Mouse (Mus musculus) left cerebral cortex, postnatal 25 days (tissue): ENCODE measurements around the gene Arl15. TPM values are rescaled to one million over a fixed set of nuclear protein-coding genes. Genes with fewer than 3 reads are reported as not detected.
A peak's percentile ranks its signal among the peaks of the same experiment; 100 is the strongest.

ENCODE experiments used
- DNase-seq, 2 experiments: peaks; one replicate each; pipeline ENCODE4 v3.0.0; 2022; ENCODE audit warnings: low spot score in 2 of 2, mixed read lengths in 1 of 2
- intact Hi-C: fragments of 180-260 bp; cut with DNase I; formaldehyde crosslinking; loops from one replicate; pipeline ENCODE4 v1.15.1; 2025
- total RNA-seq, 2 experiments: library from RNA; stranded (reverse); gene quantifications; 2 replicates each; pipeline ENCODE4 v1.2.3; 2021

The Arl15 gene
- total RNA-seq, 2 experiments from 2014 or later = 33.7 to 40.8 TPM

DNA sequence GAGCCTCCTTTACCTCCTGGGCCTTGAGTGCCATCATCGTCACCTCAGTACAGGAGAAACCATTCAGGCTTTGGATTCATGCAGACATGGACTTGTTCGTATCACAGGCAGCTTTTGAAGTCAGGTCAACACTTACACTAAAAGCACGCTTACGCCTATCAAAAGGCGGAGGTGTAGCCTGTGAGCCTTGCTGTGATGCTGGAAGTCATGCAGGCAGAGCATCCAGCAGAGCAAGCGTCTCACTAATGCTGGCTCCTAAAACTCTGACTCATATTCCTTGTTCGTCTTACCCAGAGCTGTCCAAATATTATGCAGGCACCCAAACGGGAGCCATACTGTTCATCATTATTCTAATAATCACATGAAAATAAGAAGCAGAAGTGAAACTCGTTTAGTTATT, 215.5 kb downstream of the Arl15 start:
- intact Hi-C loops = no loop called here
- no peak for DNase-seq

DNA sequence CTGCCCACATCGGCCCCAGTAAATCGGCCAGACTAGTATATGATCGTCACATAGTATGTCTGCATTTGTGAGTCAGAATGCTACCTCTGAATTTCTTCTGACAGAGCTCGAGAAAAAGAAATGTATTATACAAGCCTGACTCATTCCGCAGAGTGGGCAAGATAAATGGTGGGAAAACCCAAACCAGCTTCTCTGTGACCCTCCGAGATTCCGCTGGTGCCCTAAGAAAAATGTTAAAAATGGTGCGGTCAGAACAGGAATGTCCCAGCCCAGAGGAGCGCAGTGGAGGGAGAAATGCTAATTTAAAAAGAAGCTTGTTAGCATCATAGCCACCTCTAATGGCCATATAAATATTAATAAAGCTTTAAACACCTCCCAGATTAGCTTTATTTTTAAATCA, 216.2 kb downstream of the Arl15 start:
- intact Hi-C loops = no loop called here
- no peak for DNase-seq

DNA sequence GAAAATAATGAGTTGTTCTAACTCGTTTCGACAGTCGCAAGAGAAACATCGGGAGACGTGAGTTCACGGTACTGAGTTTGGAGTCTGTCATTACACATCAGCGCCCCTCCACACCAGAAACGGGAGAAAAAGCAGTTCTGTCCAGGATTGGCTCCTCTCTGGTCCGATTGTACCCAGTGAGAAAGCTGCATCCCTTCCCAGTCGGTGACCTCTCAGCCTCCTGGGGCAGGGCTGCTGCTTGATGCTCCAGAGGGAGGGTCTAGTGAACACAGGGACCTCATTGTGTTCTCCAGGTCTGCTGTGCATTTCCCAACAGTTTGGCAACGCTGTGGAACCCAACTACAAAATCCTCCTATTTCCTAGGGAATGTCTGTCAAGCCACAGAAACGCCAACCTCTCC, 216.7 kb downstream of the Arl15 start:
- DNase-seq = no peak
- intact Hi-C loops = no loop called here

DNA sequence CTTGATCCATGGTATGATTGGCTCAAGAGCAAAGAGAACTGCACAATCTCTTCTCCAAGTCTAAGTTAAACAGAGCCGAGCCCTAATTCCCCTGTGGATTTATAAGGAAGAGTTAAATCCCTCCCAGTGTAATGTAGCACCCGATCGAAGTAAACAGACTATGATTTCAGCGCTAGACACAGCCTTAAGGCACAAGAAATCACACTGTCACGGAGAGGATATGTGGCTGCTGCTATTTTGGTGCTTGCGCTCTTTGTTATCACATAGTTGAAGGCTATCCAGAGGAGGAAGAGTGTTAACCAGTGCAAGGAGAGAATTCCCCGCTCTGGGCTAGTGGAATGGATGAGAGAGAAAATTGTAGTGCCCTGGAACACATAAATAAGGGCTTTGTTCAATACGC, 223.6 kb downstream of the Arl15 start:
- no peak for DNase-seq

GRCm38 (mm10) chr13:114023541-114023940, 229.2 kb downstream of the Arl15 start:
- intact Hi-C loops = no loop called here

More for the DNA sequence above, 223.6 kb downstream of the Arl15 start:
- intact Hi-C loops = no loop called here

DNA sequence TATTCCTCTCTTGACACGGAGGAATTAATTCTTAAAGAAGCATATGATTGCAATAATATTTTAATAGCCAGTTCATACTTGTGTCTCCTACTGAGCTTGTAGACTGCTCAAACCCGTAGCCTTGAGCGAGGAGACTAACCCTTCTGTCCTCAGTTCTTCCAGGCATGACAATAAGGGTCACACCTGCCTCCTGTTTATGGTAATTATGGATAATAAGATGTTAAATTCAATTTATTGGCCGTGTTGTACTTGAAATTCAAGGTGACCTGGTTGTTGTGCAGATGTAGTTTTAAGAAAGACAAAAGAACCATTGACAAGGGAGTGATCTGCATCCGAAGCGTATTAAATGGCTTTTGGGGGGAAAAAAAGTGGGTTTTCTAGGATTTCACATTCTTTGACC, 232.0 kb downstream of the Arl15 start:
- DNase-seq = no peak
- intact Hi-C loops = no loop called here

More at GRCm38 (mm10) chr13:114023541-114023940, 229.2 kb downstream of the Arl15 start:
- DNase-seq = no peak

DNA sequence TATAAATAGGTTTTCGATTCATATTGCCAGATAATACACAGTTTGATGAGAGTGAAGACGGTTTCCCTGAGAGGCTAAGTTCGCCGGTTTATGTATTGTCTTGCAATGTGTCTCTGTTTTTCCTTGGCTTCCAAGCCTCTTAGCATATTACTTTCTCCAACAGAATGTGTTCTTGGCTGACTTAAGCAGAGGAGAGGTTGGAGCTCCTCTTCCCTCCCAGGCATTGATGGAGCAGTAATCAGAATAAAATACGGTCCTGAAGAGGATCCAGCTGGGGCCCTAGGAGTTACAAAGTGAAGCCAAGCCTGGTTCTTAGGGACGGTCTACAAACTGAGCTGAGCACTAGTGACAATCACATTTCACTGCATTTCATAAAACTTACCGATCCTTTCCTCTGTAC, 232.4 kb downstream of the Arl15 start:
- intact Hi-C loops = no loop called here
- DNase-seq = no peak

- intact Hi-C loops = no loop called here
Measured at GRCm38 (mm10) chr13:114048071-114048470, 253.8 kb downstream of the Arl15 start.

DNA sequence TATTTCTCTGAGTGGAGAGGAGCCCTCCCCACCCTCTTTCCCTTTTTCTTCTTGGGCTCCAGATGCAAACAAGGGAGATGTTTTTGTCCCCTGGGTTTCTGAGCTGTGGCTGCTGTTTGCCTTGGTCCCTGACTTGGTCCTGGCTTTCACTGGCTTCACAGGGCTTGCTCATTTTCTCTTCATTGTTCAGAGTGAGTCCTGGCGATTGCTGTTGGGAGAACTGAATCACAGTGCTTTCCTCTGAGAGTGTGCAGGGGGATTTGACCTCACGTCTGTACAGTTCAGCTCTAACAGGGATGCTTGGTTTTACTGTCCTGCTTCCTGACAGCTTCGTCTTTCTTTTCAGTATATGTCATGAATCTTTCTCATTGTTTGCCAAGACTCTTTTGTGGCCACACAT, 254.4 kb downstream of the Arl15 start:
- intact Hi-C loops = no loop called here
- DNase-seq = no peak

More at GRCm38 (mm10) chr13:114048071-114048470, 253.8 kb downstream of the Arl15 start:
- no peak for DNase-seq

DNA sequence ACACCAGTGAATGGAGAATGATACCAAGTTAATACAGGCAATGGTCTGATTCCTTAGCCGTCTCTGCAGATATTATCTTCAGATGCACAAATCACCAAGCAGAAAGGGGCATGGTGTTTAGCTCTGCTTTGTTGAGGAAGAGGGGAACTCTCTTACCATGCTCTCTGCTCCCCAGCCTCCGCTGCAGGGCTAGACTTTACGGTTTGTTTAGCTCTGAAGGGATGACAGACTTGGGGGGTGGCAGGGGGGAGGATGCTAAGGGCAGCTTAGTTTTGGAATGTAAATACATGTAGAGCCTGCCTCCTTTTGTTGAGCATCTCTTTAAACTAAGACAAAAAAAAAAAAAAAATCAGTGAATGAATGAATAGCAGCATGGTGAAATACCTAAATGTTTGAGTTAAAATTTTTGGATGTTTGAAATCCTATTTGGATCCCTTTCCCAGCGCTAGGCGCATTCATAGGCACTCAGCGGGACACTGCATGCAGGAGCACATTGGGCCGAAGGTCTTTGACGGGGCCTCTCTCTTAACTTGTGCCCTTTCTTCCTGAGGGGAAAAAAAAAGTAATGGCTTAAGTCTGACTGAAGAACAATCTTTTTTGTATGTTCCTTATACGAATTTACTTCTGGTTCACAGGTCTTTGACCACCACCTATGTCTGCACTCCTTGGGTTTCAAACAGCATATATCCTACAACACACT, 257.0 kb downstream of the Arl15 start:
- intact Hi-C loops = no loop called here
- DNase-seq = no peak

GRCm38 (mm10) chr13:114052426-114053205, 258.3 kb downstream of the Arl15 start:
- intact Hi-C loops = no loop called here
- no peak for DNase-seq

- DNase-seq = no peak
- intact Hi-C loops = no loop called here
Measured at GRCm38 (mm10) chr13:114053261-114053660, 259.0 kb downstream of the Arl15 start.

- intact Hi-C loops = no loop called here
- no peak for DNase-seq
Measured at GRCm38 (mm10) chr13:114055686-114056085, 261.4 kb downstream of the Arl15 start.

- intact Hi-C loops = no loop called here
- no peak for DNase-seq
Measured at GRCm38 (mm10) chr13:114060258-114060657, 266.0 kb downstream of the Arl15 start.

DNA sequence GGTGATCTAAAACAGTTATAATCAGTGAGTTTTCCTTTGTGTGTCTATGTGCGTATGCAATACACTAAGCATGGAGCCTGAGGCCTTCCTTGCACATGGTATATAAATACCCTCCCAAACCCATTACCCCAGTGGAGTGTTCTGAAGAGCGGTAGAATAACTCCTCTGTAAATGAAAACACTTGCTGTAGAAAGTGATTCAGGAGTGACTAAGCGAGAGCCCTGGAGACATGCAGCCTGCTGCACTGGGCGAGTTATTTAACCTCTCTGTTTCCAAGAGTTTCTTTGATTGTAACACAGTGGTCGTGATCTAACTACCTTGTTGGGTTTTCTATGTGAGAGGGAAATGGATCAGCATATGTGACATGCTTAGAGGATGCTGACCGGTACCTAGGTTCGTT, 266.9 kb downstream of the Arl15 start:
- intact Hi-C loops = no loop called here

DNA sequence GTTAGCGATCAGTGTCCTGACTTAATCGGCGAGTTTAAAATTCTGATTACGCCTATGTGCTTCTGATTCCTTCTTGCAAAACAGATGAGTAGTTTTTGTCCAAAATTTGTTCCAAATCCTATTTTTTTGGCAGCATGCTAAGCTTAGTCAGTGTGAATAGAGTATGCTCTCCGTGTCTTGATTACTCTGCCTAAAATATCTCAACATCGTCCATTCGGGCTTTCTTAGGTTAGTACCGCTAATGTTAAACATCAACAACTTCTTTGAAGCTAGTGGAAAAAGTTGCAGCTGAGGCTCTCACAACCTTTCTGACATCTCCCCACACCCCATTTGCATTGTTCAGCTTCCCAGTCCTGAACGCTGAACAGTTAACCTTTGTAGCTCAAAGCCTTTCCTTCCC, 269.8 kb downstream of the Arl15 start:
- DNase-seq = peak in 1 of 2 experiments; percentile 27
- intact Hi-C loops = no loop called here

More for the DNA sequence above, 266.9 kb downstream of the Arl15 start:
- DNase-seq = no peak

- intact Hi-C loops = no loop called here
Measured at GRCm38 (mm10) chr13:114065012-114065411, 270.7 kb downstream of the Arl15 start.

DNA sequence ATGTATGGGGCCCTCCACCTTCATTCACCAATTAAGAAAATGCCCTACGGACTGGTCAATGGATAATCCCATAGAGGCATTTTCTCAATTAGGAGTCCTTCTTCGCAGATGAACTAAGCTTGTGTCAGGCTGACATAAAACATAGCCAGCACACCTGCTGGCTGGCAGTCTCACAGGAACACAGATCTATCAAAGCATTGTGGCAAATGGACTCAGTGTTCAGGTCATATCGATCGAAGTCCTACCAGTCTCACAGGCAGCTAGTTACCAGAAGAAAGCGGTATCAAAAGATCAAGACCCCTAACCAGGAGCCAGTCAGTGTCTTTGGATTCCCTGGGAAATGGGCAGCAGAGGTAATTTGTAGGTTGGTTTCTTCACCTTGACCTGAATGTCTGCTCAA, 274.1 kb downstream of the Arl15 start:
- intact Hi-C loops = no loop called here
- no peak for DNase-seq

More at GRCm38 (mm10) chr13:114065012-114065411, 270.7 kb downstream of the Arl15 start:
- no peak for DNase-seq

- intact Hi-C loops = loop anchor here (10.0 kb wide), 1 partner anchor 723 kb away; no protein-coding TSS in a partner anchor
Measured at GRCm38 (mm10) chr13:114071439-114071838, 277.1 kb downstream of the Arl15 start.

GRCm38 (mm10) chr13:114074471-114074870, 280.2 kb downstream of the Arl15 start:
- intact Hi-C loops = loop anchor here (10.0 kb wide), 1 partner anchor 720 kb away; no protein-coding TSS in a partner anchor
- no peak for DNase-seq

More at GRCm38 (mm10) chr13:114071439-114071838, 277.1 kb downstream of the Arl15 start:
- no peak for DNase-seq
